Mouse (Mus musculus) myocyte (in vitro differentiated cells): ENCODE results near the gene Myo10. TPM values are rescaled to one million over a fixed set of nuclear protein-coding genes. Genes with fewer than 3 reads are reported as not detected.
A peak's percentile ranks its signal among the peaks of the same experiment; 100 is the strongest.

Experiments
- H3K27me3 ChIP-seq: one replicate; pipeline ENCODE4 v1.6.1; 2011; ENCODE audit not compliant: control insufficient read depth, insufficient read depth, insufficient read length
- H3K36me3 ChIP-seq: one replicate; pipeline ENCODE4 v1.6.1; 2011; ENCODE audit not compliant: control insufficient read depth, insufficient read depth
- H3K4me2 ChIP-seq: one replicate; pipeline ENCODE4 v1.6.1; 2011; ENCODE audit warnings: low read depth, control low read depth
- H3K4me3 ChIP-seq: one replicate; pipeline ENCODE4 v1.5.1; 2011; ENCODE audit warnings: mild to moderate bottlenecking, control low read depth, moderate library complexity
- H3K79me2 ChIP-seq: one replicate; pipeline ENCODE4 v1.6.1; 2011; ENCODE audit not compliant: control insufficient read depth, insufficient read depth
- H3ac ChIP-seq: one replicate; pipeline ENCODE4 v1.6.1; 2011; ENCODE audit not compliant: control insufficient read depth, insufficient read length
- CEBPB ChIP-seq: IDR thresholded peaks from 2 replicates; pipeline ENCODE4 v1.6.1; 2011; ENCODE audit warnings: mild to moderate bottlenecking, moderate library complexity; ENCODE audit not compliant: poor library complexity, insufficient read depth, severe bottlenecking
- E2F4 ChIP-seq: IDR thresholded peaks from one replicate; pipeline ENCODE4 v1.6.1; 2011; ENCODE audit warnings: mild to moderate bottlenecking, control low read depth, moderate library complexity; ENCODE audit not compliant: insufficient read depth
- MAX ChIP-seq: IDR thresholded peaks from one replicate; pipeline ENCODE4 v1.6.1; 2011; ENCODE audit warnings: low read depth, mild to moderate bottlenecking, control low read depth
- MYOD1 ChIP-seq, 3 experiments: IDR thresholded peaks; one replicate each; pipeline ENCODE4 v1.6.1; 2011; ENCODE audit warnings: control low read depth in 2 of 3, low read depth in 2 of 3, mild to moderate bottlenecking in 2 of 3, moderate library complexity in 1 of 3; ENCODE audit not compliant: insufficient read length in 2 of 3, control insufficient read depth in 1 of 3
- MYOG ChIP-seq, 3 experiments: IDR thresholded peaks; one replicate each; pipeline ENCODE4 v1.6.1; 2011; ENCODE audit warnings: control low read depth in 2 of 3, low read depth in 2 of 3, mild to moderate bottlenecking in 2 of 3; ENCODE audit not compliant: insufficient read length in 2 of 3, control insufficient read depth in 1 of 3, insufficient read depth in 1 of 3
- POLR2A ChIP-seq: IDR thresholded peaks from one replicate; pipeline ENCODE4 v1.6.1; 2011; ENCODE audit warnings: low read depth, mild to moderate bottlenecking, control low read depth, moderate library complexity; ENCODE audit not compliant: insufficient read length
- POLR2AphosphoS2 ChIP-seq: IDR thresholded peaks from one replicate; pipeline ENCODE4 v1.6.1; 2011; ENCODE audit warnings: low read depth, control low read depth; ENCODE audit not compliant: insufficient read length
- REST ChIP-seq: IDR thresholded peaks from one replicate; pipeline ENCODE4 v1.6.1; 2011; ENCODE audit warnings: mild to moderate bottlenecking, control low read depth, moderate library complexity; ENCODE audit not compliant: insufficient read depth, insufficient read length
- SRF ChIP-seq: IDR thresholded peaks from one replicate; pipeline ENCODE4 v1.6.1; 2011; ENCODE audit warnings: low read depth; ENCODE audit not compliant: control insufficient read depth, insufficient read length
- TCF12 ChIP-seq: IDR thresholded peaks from one replicate; pipeline ENCODE4 v1.6.1; 2011; ENCODE audit warnings: mild to moderate bottlenecking, control low read depth; ENCODE audit not compliant: poor library complexity, insufficient read depth, severe bottlenecking
- TCF3 ChIP-seq: IDR thresholded peaks from one replicate; pipeline ENCODE4 v1.6.1; 2011; ENCODE audit warnings: low read depth, control low read depth; ENCODE audit not compliant: insufficient read length
- USF1 ChIP-seq: IDR thresholded peaks from one replicate; pipeline ENCODE4 v1.6.1; 2011; ENCODE audit warnings: low read depth, mild to moderate bottlenecking, control low read depth, moderate library complexity
- polyA plus RNA-seq: library from polyadenylated mRNA; unstranded; fragments of >200 nt; fragmentation: generic; extraction: Trizol; gene quantifications from one replicate; pipeline ENCODE4 v1.2.1, GENCODE M21; 2012; ENCODE audit warnings: missing spikeins

Gene Myo10
- polyA plus RNA-seq, 1 experiment = 71.4 TPM

- H3K27me3 ChIP-seq = no peaks in the 10 kb centered on the region
- H3K79me2 ChIP-seq = no peaks in the 10 kb centered on the region
- peaks cover 94% of the 10 kb centered on the region for H3K36me3 ChIP-seq
- no peak overlapping the region for H3K4me3 ChIP-seq
- no peak overlapping the region for H3ac ChIP-seq
- no peak overlapping the region for H3K4me2 ChIP-seq
- no peak for TF ChIP-seq TCF3
- no peak for TF ChIP-seq MYOG (IDR thresholded peaks at IDR 0.05; ENCODE audit: control insufficient read depth in 1 of 3, insufficient read depth in 1 of 3, insufficient read length in 2 of 3, low read depth in 2 of 3)
- no peak for TF ChIP-seq TCF12
- TF ChIP-seq SRF = no peak
- no peak for TF ChIP-seq CEBPB
- TF ChIP-seq REST = no peak
- no peak for TF ChIP-seq POLR2AphosphoS2
- no peak for TF ChIP-seq POLR2A
- TF ChIP-seq MYOD1 (IDR thresholded peaks at IDR 0.05; ENCODE audit: control insufficient read depth in 1 of 3, insufficient read length in 2 of 3, low read depth in 2 of 3) = no peak
- TF ChIP-seq USF1 = no peak
- no peak for TF ChIP-seq MAX
- no peak for TF ChIP-seq E2F4
Measured at GRCm38 (mm10) chr15:25802194-25802593, 179.9 kb downstream of the Myo10 start.

GRCm38 (mm10) chr15:25803111-25803510, 180.8 kb downstream of the Myo10 start:
- TF ChIP-seq E2F4 (no peak), MYOD1 (IDR thresholded peaks at IDR 0.05; ENCODE audit: control insufficient read depth in 1 of 3, insufficient read length in 2 of 3, low read depth in 2 of 3) (no peak), USF1 (no peak), TCF3 (no peak), POLR2AphosphoS2 (no peak), MAX (no peak), REST (no peak), TCF12 (no peak), POLR2A (no peak), SRF (no peak), CEBPB (no peak), MYOG (IDR thresholded peaks at IDR 0.05; ENCODE audit: control insufficient read depth in 1 of 3, insufficient read depth in 1 of 3, insufficient read length in 2 of 3, low read depth in 2 of 3) (no peak)
- no peak overlapping the region for H3K4me3 ChIP-seq
- no peak overlapping the region for H3K4me2 ChIP-seq
- no peaks in the 10 kb centered on the region for H3K27me3 ChIP-seq
- H3K79me2 ChIP-seq = no peaks in the 10 kb centered on the region
- H3K36me3 ChIP-seq = peaks cover 93% of the 10 kb centered on the region
- H3ac ChIP-seq = no peak overlapping the region

- no peak overlapping the region for H3K4me3 ChIP-seq
- TF ChIP-seq POLR2AphosphoS2 (no peak), POLR2A (peak; percentile 16)
- H3ac ChIP-seq = no peak overlapping the region
- no peaks in the 10 kb centered on the region for H3K27me3 ChIP-seq
- peaks cover 94% of the 10 kb centered on the region for H3K36me3 ChIP-seq
- H3K79me2 ChIP-seq = no peaks in the 10 kb centered on the region
- no peak overlapping the region for H3K4me2 ChIP-seq
Measured at GRCm38 (mm10) chr15:25805336-25806110, 183.2 kb downstream of the Myo10 start.

- Histone ChIP-seq H3ac (no peak overlapping the region), H3K36me3 (peaks cover 94% of the 10 kb centered on the region), H3K4me2 (no peak overlapping the region), H3K4me3 (no peak overlapping the region), H3K79me2 (no peaks in the 10 kb centered on the region), H3K27me3 (no peaks in the 10 kb centered on the region)
- peak; percentile 56 for TF ChIP-seq POLR2AphosphoS2
- TF ChIP-seq TCF12 = no peak
- TF ChIP-seq USF1 = no peak
- peak in 1 of 3 experiments; percentile 49 for TF ChIP-seq MYOG (IDR thresholded peaks at IDR 0.05; ENCODE audit: control insufficient read depth in 1 of 3, insufficient read depth in 1 of 3, insufficient read length in 2 of 3, low read depth in 2 of 3)
- TF ChIP-seq CEBPB = no peak
Measured at GRCm38 (mm10) chr15:25806363-25806762, 184.0 kb downstream of the Myo10 start.

- Histone ChIP-seq H3K4me2 (no peak overlapping the region), H3K36me3 (peaks cover 94% of the 10 kb centered on the region), H3K4me3 (no peak overlapping the region), H3K79me2 (no peaks in the 10 kb centered on the region), H3ac (no peak overlapping the region), H3K27me3 (no peaks in the 10 kb centered on the region)
- no peak for TF ChIP-seq TCF12
- no peak for TF ChIP-seq TCF3
- no peak for TF ChIP-seq CEBPB
- no peak for TF ChIP-seq SRF
- TF ChIP-seq POLR2A = no peak
- TF ChIP-seq USF1 = no peak
- TF ChIP-seq REST = no peak
- TF ChIP-seq POLR2AphosphoS2 = no peak
- TF ChIP-seq E2F4 = no peak
- no peak for TF ChIP-seq MYOD1 (IDR thresholded peaks at IDR 0.05; ENCODE audit: control insufficient read depth in 1 of 3, insufficient read length in 2 of 3, low read depth in 2 of 3)
- no peak for TF ChIP-seq MAX
- TF ChIP-seq MYOG (IDR thresholded peaks at IDR 0.05; ENCODE audit: control insufficient read depth in 1 of 3, insufficient read depth in 1 of 3, insufficient read length in 2 of 3, low read depth in 2 of 3) = no peak
Measured at GRCm38 (mm10) chr15:25806878-25807277, 184.6 kb downstream of the Myo10 start.
